Mouse (Mus musculus) erythroid progenitor cell, adult 5-6 weeks (primary cell): Measurements from ENCODE around the gene Mettl14. TPM values are rescaled to one million over a fixed set of nuclear protein-coding genes. Genes with fewer than 3 reads are reported as not detected.

Experiments
- ATAC-seq: replicated peaks from 2 replicates; pipeline ENCODE4 v1.8.0; 2016; ENCODE audit warnings: moderate number of reproducible peaks, mild to moderate bottlenecking, moderate TSS enrichment, inconsistent platforms; ENCODE audit not compliant: poor library complexity, low FRiP score, severe bottlenecking
- total RNA-seq, 2 experiments: library from RNA; stranded (forward) in 1 of 2; stranded (reverse) in 1 of 2; fragments of 150-400 nt in 1 of 2; fragments of 186-747, 209-891 nt in 1 of 2; gene quantifications; 2 replicates each; pipeline versions ENCODE4 v1.2.3 to v1.2.4; 2015 to 2017; ENCODE audit warnings: low replicate concordance in 2 of 2

Mettl14 gene
- total RNA-seq, 2 experiments from 2014 or later = 13.4 to 22.5 TPM

GRCm38 (mm10) chr3:123324326-123324725 is 61.6 kb downstream of the Mettl14 start:
- no peak for ATAC-seq

GRCm38 (mm10) chr3:123322147-123322546 is 63.8 kb downstream of the Mettl14 start:
- ATAC-seq = no peak

- no peak for ATAC-seq
Measured at GRCm38 (mm10) chr3:123321612-123322011, 64.3 kb downstream of the Mettl14 start.

- ATAC-seq = no peak
Measured at GRCm38 (mm10) chr3:123320341-123320740, 65.6 kb downstream of the Mettl14 start.

Other genes with a start within 250 kb of the Mettl14 start
- gene Synpo2, start 150.0 kb downstream of the Mettl14 start, total RNA-seq (2015; ENCODE audit: low replicate concordance) = under 0.01 TPM in 1 of 2 replicates, not detected in the other
- 0.15 TPM in 1 of 2 replicates, not detected in the other for gene Synpo2, start 150.0 kb downstream of the Mettl14 start, total RNA-seq (2017; ENCODE audit: low replicate concordance)
- 4.2 and 33.2 TPM in 2 replicates for gene Sec24d, start 118.7 kb downstream of the Mettl14 start, total RNA-seq (2015; ENCODE audit: low replicate concordance)
- 3.7 and 8.7 TPM in 2 replicates for gene Sec24d, start 118.7 kb downstream of the Mettl14 start, total RNA-seq (2017; ENCODE audit: low replicate concordance)
- gene Prss12, start 60.8 kb upstream of the Mettl14 start, total RNA-seq (2015; ENCODE audit: low replicate concordance) = not detected in 2 replicates
- not detected in 2 replicates for gene Prss12, start 60.8 kb upstream of the Mettl14 start, total RNA-seq (2017; ENCODE audit: low replicate concordance)